Mouse (Mus musculus): ENCODE data around the gene Samd4b. TPM values are rescaled to one million over a fixed set of nuclear protein-coding genes. Genes with fewer than 3 reads are reported as not detected.

The Samd4b gene
- polyA plus RNA-seq, 1 experiment: 118 TPM

GRCm38 (mm10) chr7:28362441-28363060 lies 235.4 kb downstream of the Samd4b start:
- no peak for TF ChIP-seq GATA1 (IDR thresholded peaks at IDR 0.05; ENCODE audit: low read length)

GRCm38 (mm10) chr7:28361647-28362341 lies 236.2 kb downstream of the Samd4b start:
- no peak for TF ChIP-seq GATA1 (IDR thresholded peaks at IDR 0.05; ENCODE audit: low read length)

GRCm38 (mm10) chr7:28360291-28360690 lies 237.7 kb downstream of the Samd4b start:
- TF ChIP-seq GATA1 (IDR thresholded peaks at IDR 0.05; ENCODE audit: low read length): no peak

GRCm38 (mm10) chr7:28359854-28360253 lies 238.1 kb downstream of the Samd4b start:
- no peak for TF ChIP-seq GATA1 (IDR thresholded peaks at IDR 0.05; ENCODE audit: low read length)

- TF ChIP-seq GATA1 (IDR thresholded peaks at IDR 0.05; ENCODE audit: low read length): no peak
These were observed 239.5 kb downstream of the Samd4b start for GRCm38 (mm10) chr7:28358431-28358830.

- no peak for TF ChIP-seq GATA1 (IDR thresholded peaks at IDR 0.05; ENCODE audit: low read length)
These were observed 240.0 kb downstream of the Samd4b start for GRCm38 (mm10) chr7:28357984-28358383.

- TF ChIP-seq GATA1 (IDR thresholded peaks at IDR 0.05; ENCODE audit: low read length): no peak
These were observed 241.0 kb downstream of the Samd4b start for GRCm38 (mm10) chr7:28356981-28357380.

GRCm38 (mm10) chr7:28355221-28355620 lies 242.7 kb downstream of the Samd4b start:
- TF ChIP-seq GATA1 (IDR thresholded peaks at IDR 0.05; ENCODE audit: low read length): no peak

GRCm38 (mm10) chr7:28354596-28354995 lies 243.3 kb downstream of the Samd4b start:
- no peak for TF ChIP-seq GATA1 (IDR thresholded peaks at IDR 0.05; ENCODE audit: low read length)

- TF ChIP-seq GATA1 (IDR thresholded peaks at IDR 0.05; ENCODE audit: low read length): no peak
These were observed 243.8 kb downstream of the Samd4b start for GRCm38 (mm10) chr7:28354113-28354581.

GRCm38 (mm10) chr7:28353267-28353666 lies 244.7 kb downstream of the Samd4b start:
- TF ChIP-seq GATA1 (IDR thresholded peaks at IDR 0.05; ENCODE audit: low read length): no peak

GRCm38 (mm10) chr7:28351676-28352191 lies 246.2 kb downstream of the Samd4b start:
- no peak for TF ChIP-seq GATA1 (IDR thresholded peaks at IDR 0.05; ENCODE audit: low read length)

GRCm38 (mm10) chr7:28350155-28350883 lies 247.6 kb downstream of the Samd4b start, which contains the start of gene Rps16:
TSS of gene Rps16 (plus strand) at chr7:28350652.
- TF ChIP-seq GATA1 (IDR thresholded peaks at IDR 0.05; ENCODE audit: low read length): no peak

Other genes starting within 250 kb of the Samd4b start
- 1,552 and 2,390 TPM in 2 replicates for gene Rps16, start 247.5 kb downstream of the Samd4b start, polyA plus RNA-seq (2012)
- 15.2 and 16.0 TPM in 2 replicates for gene Plekhg2, start 225.5 kb downstream of the Samd4b start, polyA plus RNA-seq (2012)
- gene Zfp36, start 217.9 kb downstream of the Samd4b start, polyA plus RNA-seq (2012): 19.6 and 21.6 TPM in 2 replicates
- 30.5 and 33.2 TPM in 2 replicates for gene Med29, start 205.4 kb downstream of the Samd4b start, polyA plus RNA-seq (2012)
- gene Paf1, start 205.2 kb downstream of the Samd4b start, polyA plus RNA-seq (2012): 229 and 279 TPM in 2 replicates
- 1.3 and 1.7 TPM in 2 replicates for gene Gmfg, start 160.7 kb downstream of the Samd4b start, polyA plus RNA-seq (2012)
- 0.03 and 0.10 TPM in 2 replicates for gene Lrfn1, start 146.2 kb downstream of the Samd4b start, polyA plus RNA-seq (2012)
- not detected in 2 replicates for gene Ifnl2, start 87.7 kb downstream of the Samd4b start, polyA plus RNA-seq (2012)
- not detected in 2 replicates for gene Ifnl3, start 75.3 kb downstream of the Samd4b start, polyA plus RNA-seq (2012)
- gene Sycn, start 57.3 kb downstream of the Samd4b start, polyA plus RNA-seq (2012): not detected in 2 replicates
- not detected in 2 replicates for gene Nccrp1, start 50.9 kb downstream of the Samd4b start, polyA plus RNA-seq (2012)
- 108 and 142 TPM in 2 replicates for gene Pak4, start within 50 bp of the Samd4b start, polyA plus RNA-seq (2012)
- not detected in 2 replicates for gene Acp7, start 33.2 kb upstream of the Samd4b start, polyA plus RNA-seq (2012)
- gene Fbxo27, start 94.7 kb upstream of the Samd4b start, polyA plus RNA-seq (2012): not detected in 2 replicates
- gene Fbxo17, start 118.7 kb upstream of the Samd4b start, polyA plus RNA-seq (2012): not detected in 2 replicates
- 367 and 514 TPM in 2 replicates for gene Mrps12, start 143.7 kb upstream of the Samd4b start, polyA plus RNA-seq (2012)
- 72.4 and 89.6 TPM in 2 replicates for gene Sars2, start 143.8 kb upstream of the Samd4b start, polyA plus RNA-seq (2012)
- 0.10 TPM in 1 of 2 replicates, not detected in the other for gene Ccer2, start 158.0 kb upstream of the Samd4b start, polyA plus RNA-seq (2012)
- gene Sirt2, start 168.6 kb upstream of the Samd4b start, polyA plus RNA-seq (2012): 154 and 161 TPM in 2 replicates
- gene Nfkbib, start 169.4 kb upstream of the Samd4b start, polyA plus RNA-seq (2012): 200 and 233 TPM in 2 replicates
- 0.52 and 0.89 TPM in 2 replicates for gene Rinl, start 190.8 kb upstream of the Samd4b start, polyA plus RNA-seq (2012)
- gene Hnrnpl, start 210.4 kb upstream of the Samd4b start, polyA plus RNA-seq (2012): 691 and 837 TPM in 2 replicates
- gene Ech1, start 227.1 kb upstream of the Samd4b start, polyA plus RNA-seq (2012): 13.8 and 59.9 TPM in 2 replicates
- 0.26 and 0.70 TPM in 2 replicates for gene Lgals4, start 235.7 kb upstream of the Samd4b start, polyA plus RNA-seq (2012)

Measured in G1E-ER4 (cell line).